ENCODE assay signal across 9 mouse cellular contexts in genomic region chr2:105224134-105224986, GRCm38 (mm10). TPM values are rescaled to one million over a fixed set of nuclear protein-coding genes. Genes with fewer than 3 reads are reported as not detected.
DNase-seq lines count a peak whose midpoint lies in the region; ATAC-seq and TF ChIP-seq lines count a peak whose summit lies in the region.
"Had no signal": no experiment of that assay in that cellular context is flagged by ENCODE, and none has a peak within 500 bp of the region (broad histone marks: within the 10 kb centered on the region; RNA-seq: fewer than 3 reads in every experiment).

Them7 (plus strand) TSS chr2:105224320.

- peaks cover 3% of the 10 kb centered on the region; the same call in 1 of the 2 replicates for H3K4me1 ChIP-seq in forebrain, embryonic 14.5 days (ENCODE audit: control insufficient read depth, insufficient read depth, low read length)
- H3K4me1 ChIP-seq in hindbrain, postnatal 0 days (ENCODE audit: insufficient read depth, low read length): 0 out of 2 replicates have a peak, but pooled peaks cover 6% of the 10 kb centered on the region
- peaks cover 10% of the 10 kb centered on the region; the same call in 1 of the 2 replicates for H3K4me1 ChIP-seq in liver, embryonic 13.5 days (replicated peaks)

- no peaks in the 10 kb centered on the region for H3K9me3 ChIP-seq in forebrain, embryonic 14.5 days (replicated peaks; ENCODE audit: control insufficient read depth, low read length)
- H3K9me3 ChIP-seq in hindbrain, postnatal 0 days (ENCODE audit: low read length): no peaks in the 10 kb centered on the region
- H3K9me3 ChIP-seq in liver, embryonic 13.5 days (replicated peaks): no peaks in the 10 kb centered on the region

- 4% methylated on average over 38 of the region's 38 CpGs for WGBS in forebrain, embryonic 14.5 days
- WGBS in hindbrain, postnatal 0 days: 3% methylated on average over 38 of the region's 38 CpGs
- WGBS in liver, embryonic 13.5 days (ENCODE audit: insufficient replicate concordance): 4% methylated on average over 38 of the region's 38 CpGs

- peaks cover 9% of the 10 kb centered on the region for H3K27me3 ChIP-seq in forebrain, embryonic 14.5 days (replicated peaks; ENCODE audit: control insufficient read depth, insufficient read depth, low read length)
- H3K27me3 ChIP-seq in hindbrain, postnatal 0 days (ENCODE audit: insufficient read depth, low read length): peaks cover 9% of the 10 kb centered on the region; the same call in 1 of the 2 replicates
- H3K27me3 ChIP-seq in liver, embryonic 13.5 days: peaks cover 20% of the 10 kb centered on the region

- H3K27ac ChIP-seq in forebrain, embryonic 14.5 days (ENCODE audit: low read depth, low read length): no peak within 1 kb of the TSS
- H3K27ac ChIP-seq in hindbrain, postnatal 0 days: no peak within 1 kb of the TSS
- H3K27ac ChIP-seq in liver, embryonic 13.5 days: no peak within 1 kb of the TSS

- ATAC-seq in forebrain, embryonic 14.5 days: no peak
- ATAC-seq in hindbrain, postnatal 0 days: peak; percentile 64; the same call in 1 of the 2 replicates
- peak; percentile 68 for ATAC-seq in liver, embryonic 13.5 days (ENCODE audit: low read depth)

- H3K36me3 ChIP-seq in forebrain, embryonic 14.5 days (ENCODE audit: control insufficient read depth, insufficient read depth, low read length): no peaks in the 10 kb centered on the region
- H3K36me3 ChIP-seq in hindbrain, postnatal 0 days (ENCODE audit: insufficient read depth, low read length): no peaks in the 10 kb centered on the region
- H3K36me3 ChIP-seq in liver, embryonic 13.5 days: no peaks in the 10 kb centered on the region

- peak within 1 kb of the TSS; percentile 22 for H3K4me3 ChIP-seq in forebrain, embryonic 14.5 days (ENCODE audit: low read depth, low read length)
- H3K4me3 ChIP-seq in hindbrain, postnatal 0 days (ENCODE audit: low read length): peak within 1 kb of the TSS; percentile 32
- H3K4me3 ChIP-seq in liver, embryonic 13.5 days (replicated peaks): peak within 1 kb of the TSS; percentile 31

- peak within 1 kb of the TSS; percentile 54 for H3K4me2 ChIP-seq in forebrain, embryonic 14.5 days (ENCODE audit: low read length)
- peak within 1 kb of the TSS; percentile 64 for H3K4me2 ChIP-seq in hindbrain, postnatal 0 days (ENCODE audit: low read depth, low read length)
- peak within 1 kb of the TSS; percentile 48 for H3K4me2 ChIP-seq in liver, embryonic 13.5 days

- peak; percentile 17 for DNase-seq in urinary bladder, postnatal 25 days (ENCODE audit: low spot score)
- no peak for DNase-seq in urinary bladder, adult 2 months (ENCODE audit: low spot score)
- no peak for DNase-seq in forebrain, embryonic 14.5 days (ENCODE audit: low spot score)
- DNase-seq in hindbrain, postnatal 0 days (ENCODE audit: low spot score): no peak
- DNase-seq in liver, embryonic 13.5 days: no peak
- DNase-seq in retina, postnatal 1 day: peak; percentile 48
- no peak for DNase-seq in adipocyte (ENCODE audit: low spot score)
- DNase-seq in thymus, postnatal 10 days (ENCODE audit: low spot score in 2 of 2): no peak

- 0 out of 2 replicates have a peak within 1 kb of the TSS, but pooled peaks have one; percentile 32 for H3K9ac ChIP-seq in forebrain, embryonic 14.5 days (ENCODE audit: low read length)
- H3K9ac ChIP-seq in hindbrain, postnatal 0 days (replicated peaks; ENCODE audit: low read length): peak within 1 kb of the TSS; percentile 31; the same call in 1 of the 2 replicates
- H3K9ac ChIP-seq in liver, embryonic 13.5 days: peak within 1 kb of the TSS; percentile 26; the same call in 1 of the 2 replicates

- no peak for TF ChIP-seq CTCF in hindbrain, postnatal 0 days (IDR thresholded peaks at IDR 0.05; ENCODE audit: low read depth)

RNA-seq across cellular contexts. Expression of gene Them7, which starts in this region (rescaled TPM):
- polyA plus RNA-seq in urinary bladder, adult 2 months (2012; rRNA removed): 0.09 and 0.11 TPM in 2 replicates
- not detected in 2 replicates for polyA plus RNA-seq in forebrain, embryonic 14.5 days (2014; fragmentation: Nextera tagmentation; extraction: Ambion mirVana)
- total RNA-seq in hindbrain, postnatal 0 days (2014; rRNA removed): not detected in 2 replicates
- polyA plus RNA-seq in hindbrain, postnatal 0 days (2015; fragmentation: Nextera tagmentation; extraction: Ambion mirVana): 0.11 and 0.15 TPM in 2 replicates
- 0.99 and 1.00 TPM in 2 replicates for polyA plus RNA-seq in liver, embryonic 13.5 days (2015; fragmentation: Nextera tagmentation; extraction: Ambion mirVana)
- total RNA-seq: neutrophil, adult 5-6 weeks had no signal

Comparison
In these comparisons a context has a peak if more than half of its experiments do, and no peak if none do; other contexts are left out.
1. DNase-seq: peak in urinary bladder, postnatal 25 days (single experiment) and retina, postnatal 1 day (single experiment); none in urinary bladder, adult 2 months (single experiment), forebrain, embryonic 14.5 days (single experiment), hindbrain, postnatal 0 days (single experiment), liver, embryonic 13.5 days (single experiment), adipocyte (single experiment) and thymus, postnatal 10 days (0 of 2).
2. Peak in ATAC-seq, H3K4me3 ChIP-seq, H3K9ac ChIP-seq and H3K4me2 ChIP-seq in hindbrain, postnatal 0 days; RNA of the gene not detected or under 1 TPM.
3. Peak in ATAC-seq, H3K4me3 ChIP-seq, H3K9ac ChIP-seq and H3K4me2 ChIP-seq in liver, embryonic 13.5 days; RNA of the gene not detected or under 1 TPM.
4. Peak in every context shown above with its lines, with median percentiles within 50 percentile points of each other: H3K4me2 ChIP-seq, H3K4me3 ChIP-seq and H3K9ac ChIP-seq.